8 mouse cellular contexts compared by ENCODE assay signal in the genomic region with DNA sequence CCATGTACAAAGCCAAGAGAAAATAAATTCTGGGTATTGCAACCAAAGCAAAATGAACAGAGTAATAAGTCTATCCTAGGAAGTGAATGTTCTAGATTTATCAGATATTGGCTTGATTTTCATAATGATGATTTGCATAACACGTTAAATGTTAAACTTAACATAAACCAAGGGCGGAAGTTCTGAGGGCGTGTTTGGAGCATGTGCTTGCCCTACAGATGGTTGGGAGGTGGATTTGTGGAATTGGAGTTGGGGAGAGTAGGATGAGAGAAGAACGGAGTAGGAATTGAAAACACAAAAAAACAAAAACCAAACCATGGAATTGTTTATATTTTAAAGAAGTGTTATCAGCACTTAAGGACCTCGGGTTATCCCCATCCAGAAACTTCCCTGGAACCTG. TPM values are rescaled to one million over a fixed set of nuclear protein-coding genes. Genes with fewer than 3 reads are reported as not detected.
DNase-seq lines count a peak whose midpoint lies in the region; ATAC-seq and TF ChIP-seq lines count a peak whose summit lies in the region.

No protein-coding gene starts in this region.

- H3K27me3 ChIP-seq in embryonic facial prominence, embryonic 14.5 days (replicated peaks; ENCODE audit: control insufficient read depth, insufficient read depth, low read length) = no peaks in the 10 kb centered on the region
- H3K27me3 ChIP-seq in intestine, embryonic 16.5 days (replicated peaks; ENCODE audit: control insufficient read depth, insufficient read depth, low read length) = no peaks in the 10 kb centered on the region
- no peaks in the 10 kb centered on the region for H3K27me3 ChIP-seq in myocyte (ENCODE audit: control insufficient read depth, insufficient read depth, insufficient read length)

- DNase-seq in layer of hippocampus, adult 18-20 months (ENCODE audit: low spot score in 2 of 2) = peak; percentile 44 to 66
- no peak for DNase-seq in layer of hippocampus, postnatal 10 days (ENCODE audit: low spot score in 2 of 2)
- no peak for DNase-seq in embryonic facial prominence, embryonic 14.5 days (ENCODE audit: low spot score)
- no peak for DNase-seq in thymus, postnatal 4 days
- DNase-seq in kidney, adult 18-20 months = no peak
- no peak for DNase-seq in kidney, adult 11 months

- peak overlapping the region; percentile 71 for H3K9ac ChIP-seq in embryonic facial prominence, embryonic 14.5 days (ENCODE audit: low read depth, low read length)
- H3K9ac ChIP-seq in intestine, embryonic 16.5 days (ENCODE audit: low read depth, low read length) = peak overlapping the region; percentile 80

- 72% methylated on average over 5 of the region's 5 CpGs for WGBS in embryonic facial prominence, embryonic 14.5 days
- WGBS in intestine, embryonic 16.5 days = 58% methylated on average over 5 of the region's 5 CpGs

- H3K9me3 ChIP-seq in embryonic facial prominence, embryonic 14.5 days (ENCODE audit: control insufficient read depth, low read length) = no peaks in the 10 kb centered on the region
- no peaks in the 10 kb centered on the region for H3K9me3 ChIP-seq in intestine, embryonic 16.5 days (ENCODE audit: control insufficient read depth, low read length)

- no peak overlapping the region for H3K27ac ChIP-seq in embryonic facial prominence, embryonic 14.5 days (replicated peaks; ENCODE audit: low read depth, low read length)
- H3K27ac ChIP-seq in intestine, embryonic 16.5 days (ENCODE audit: low read length) = no peak overlapping the region

- ATAC-seq in embryonic facial prominence, embryonic 14.5 days (ENCODE audit: low read depth) = no peak
- no peak for ATAC-seq in intestine, embryonic 16.5 days

- H3K4me3 ChIP-seq in embryonic facial prominence, embryonic 14.5 days (ENCODE audit: low read depth, low read length) = peak overlapping the region; percentile 63
- H3K4me3 ChIP-seq in intestine, embryonic 16.5 days (ENCODE audit: low read length) = peak overlapping the region; percentile 66
- peak overlapping the region; percentile 24 for H3K4me3 ChIP-seq in myocyte

- no peaks in the 10 kb centered on the region for H3K4me1 ChIP-seq in embryonic facial prominence, embryonic 14.5 days (ENCODE audit: control insufficient read depth, insufficient read depth, low read length)
- H3K4me1 ChIP-seq in intestine, embryonic 16.5 days (ENCODE audit: control insufficient read depth, insufficient read depth, low read length) = 0 out of 2 replicates have a peak, but pooled peaks cover 2% of the 10 kb centered on the region

- no peak for TF ChIP-seq POLR2A in myocyte (IDR thresholded peaks at IDR 0.05; ENCODE audit: insufficient read length, low read depth)

- H3K79me2 ChIP-seq in myocyte (ENCODE audit: control insufficient read depth, insufficient read depth) = no peaks in the 10 kb centered on the region

- H3ac ChIP-seq in myocyte (ENCODE audit: control insufficient read depth, insufficient read length) = peak overlapping the region; percentile 29

- H3K36me3 ChIP-seq in embryonic facial prominence, embryonic 14.5 days (ENCODE audit: control insufficient read depth, insufficient read depth, low read length) = no peaks in the 10 kb centered on the region
- no peaks in the 10 kb centered on the region for H3K36me3 ChIP-seq in intestine, embryonic 16.5 days (ENCODE audit: control insufficient read depth, insufficient read depth, low read length)
- no peaks in the 10 kb centered on the region for H3K36me3 ChIP-seq in myocyte (ENCODE audit: control insufficient read depth, insufficient read depth)

- peak overlapping the region; percentile 59 for H3K4me2 ChIP-seq in embryonic facial prominence, embryonic 14.5 days (ENCODE audit: low read depth, low read length)
- peak overlapping the region; percentile 52 for H3K4me2 ChIP-seq in intestine, embryonic 16.5 days (ENCODE audit: low read depth, low read length)
- H3K4me2 ChIP-seq in myocyte (ENCODE audit: low read depth) = peak overlapping the region; percentile 69

TF ChIP-seq in myocyte, 11 proteins besides CTCF, POLR2A, EP300 and RAD21:
- no peak for TF ChIP-seq TCF12 (IDR thresholded peaks at IDR 0.05; ENCODE audit: insufficient read depth, poor library complexity, severe bottlenecking)
- no peak for TF ChIP-seq USF1 (IDR thresholded peaks at IDR 0.05; ENCODE audit: low read depth)
- no peak for TF ChIP-seq MYOD1 (IDR thresholded peaks at IDR 0.05; ENCODE audit: control insufficient read depth in 1 of 3, insufficient read length in 2 of 3, low read depth in 2 of 3)
- TF ChIP-seq MAX (IDR thresholded peaks at IDR 0.05; ENCODE audit: low read depth) = no peak
- TF ChIP-seq CEBPB (IDR thresholded peaks at IDR 0.05; ENCODE audit: insufficient read depth, poor library complexity, severe bottlenecking) = no peak
- no peak for TF ChIP-seq SRF (IDR thresholded peaks at IDR 0.05; ENCODE audit: control insufficient read depth, insufficient read length, low read depth)

RNA-seq across cellular contexts. Expression of a gene that starts 0.5 kb away (rescaled TPM):
- 10 to 100 TPM; 52.5 to 57.1 TPM for total RNA-seq in layer of hippocampus, adult 18-20 months (2021)
- total RNA-seq in layer of hippocampus, postnatal 10 days (2021) = 10 to 100 TPM; 34.6 to 38.3 TPM
- polyA plus RNA-seq in embryonic facial prominence, embryonic 14.5 days (2014; fragmentation: Nextera tagmentation; extraction: Ambion mirVana) = 15.9 and 17.9 TPM in 2 replicates
- 9.3 and 10.9 TPM in 2 replicates for polyA plus RNA-seq in intestine, embryonic 16.5 days (2015; fragmentation: Nextera tagmentation; extraction: Ambion mirVana)
- polyA plus RNA-seq in myocyte (2012; fragmentation: generic; extraction: Trizol) = 7.7 TPM

Comparison
In these comparisons a context has a peak if more than half of its experiments do, and no peak if none do; other contexts are left out.
1. DNase-seq: peak in layer of hippocampus, adult 18-20 months (2 of 2); none in layer of hippocampus, postnatal 10 days (0 of 2), embryonic facial prominence, embryonic 14.5 days (single experiment), thymus, postnatal 4 days (single experiment), kidney, adult 18-20 months (single experiment) and kidney, adult 11 months (single experiment).
2. Peak in every context shown above with its lines, with median percentiles within 50 percentile points of each other: H3K4me2 ChIP-seq and H3K4me3 ChIP-seq.